Mouse (Mus musculus): ENCODE data around the gene Bloc1s1. TPM values are rescaled to one million over a fixed set of nuclear protein-coding genes. Genes with fewer than 3 reads are reported as not detected.

The Bloc1s1 gene
- polyA plus RNA-seq, 1 experiment: 80.5 TPM

- H3K27ac ChIP-seq (ENCODE audit: insufficient read depth, low read length): peak overlapping the region; percentile 83
- no peak for TF ChIP-seq CTCF (IDR thresholded peaks at IDR 0.05; ENCODE audit: borderline replicate concordance, insufficient read depth, low read length)
- H3K4me1 ChIP-seq (ENCODE audit: control insufficient read depth, insufficient read depth, low read length): peaks cover 32% of the 10 kb centered on the region
- H3K4me3 ChIP-seq (ENCODE audit: insufficient read depth, low read length): no peak overlapping the region
These were observed 3.1 kb downstream of the Bloc1s1 start for GRCm38 (mm10) chr10:128920736-128921161.

GRCm38 (mm10) chr10:128919966-128920365 is 3.9 kb downstream of the Bloc1s1 start:
- H3K4me3 ChIP-seq (ENCODE audit: insufficient read depth, low read length): no peak overlapping the region
- peaks cover 32% of the 10 kb centered on the region for H3K4me1 ChIP-seq (ENCODE audit: control insufficient read depth, insufficient read depth, low read length)
- H3K27ac ChIP-seq (ENCODE audit: insufficient read depth, low read length): peak overlapping the region; percentile 83
- TF ChIP-seq POLR2A (IDR thresholded peaks at IDR 0.05; ENCODE audit: low read depth, low read length) (peak; percentile 33; the same call in 1 of the 2 replicates), CTCF (IDR thresholded peaks at IDR 0.05; ENCODE audit: borderline replicate concordance, insufficient read depth, low read length) (no peak)

GRCm38 (mm10) chr10:128919203-128919631 is 4.6 kb downstream of the Bloc1s1 start:
- TF ChIP-seq CTCF (IDR thresholded peaks at IDR 0.05; ENCODE audit: borderline replicate concordance, insufficient read depth, low read length): no peak
- TF ChIP-seq POLR2A (IDR thresholded peaks at IDR 0.05; ENCODE audit: low read depth, low read length): peak; percentile 66; the same call in 1 of the 2 replicates
- H3K27ac ChIP-seq (ENCODE audit: insufficient read depth, low read length): peak overlapping the region; percentile 83
- peaks cover 34% of the 10 kb centered on the region for H3K4me1 ChIP-seq (ENCODE audit: control insufficient read depth, insufficient read depth, low read length)
- no peak overlapping the region for H3K4me3 ChIP-seq (ENCODE audit: insufficient read depth, low read length)

GRCm38 (mm10) chr10:128918246-128918645 is 5.6 kb downstream of the Bloc1s1 start:
- peak overlapping the region; percentile 83 for H3K27ac ChIP-seq (ENCODE audit: insufficient read depth, low read length)
- no peak overlapping the region for H3K4me3 ChIP-seq (ENCODE audit: insufficient read depth, low read length)
- TF ChIP-seq CTCF (IDR thresholded peaks at IDR 0.05; ENCODE audit: borderline replicate concordance, insufficient read depth, low read length) (no peak), POLR2A (IDR thresholded peaks at IDR 0.05; ENCODE audit: low read depth, low read length) (peak; percentile 20; the same call in 1 of the 2 replicates)
- peaks cover 35% of the 10 kb centered on the region for H3K4me1 ChIP-seq (ENCODE audit: control insufficient read depth, insufficient read depth, low read length)

- no peak overlapping the region for H3K4me3 ChIP-seq (ENCODE audit: insufficient read depth, low read length)
- TF ChIP-seq CTCF (IDR thresholded peaks at IDR 0.05; ENCODE audit: borderline replicate concordance, insufficient read depth, low read length): no peak
- 0 out of 2 replicates have a peak, but pooled peaks have one; percentile 10 for TF ChIP-seq POLR2A (IDR thresholded peaks at IDR 0.05; ENCODE audit: low read depth, low read length)
- peaks cover 35% of the 10 kb centered on the region for H3K4me1 ChIP-seq (ENCODE audit: control insufficient read depth, insufficient read depth, low read length)
- no peak overlapping the region for H3K27ac ChIP-seq (ENCODE audit: insufficient read depth, low read length)
These were observed 6.4 kb downstream of the Bloc1s1 start for GRCm38 (mm10) chr10:128917400-128917799.

- no peak overlapping the region for H3K4me3 ChIP-seq (ENCODE audit: insufficient read depth, low read length)
- H3K27ac ChIP-seq (ENCODE audit: insufficient read depth, low read length): peak overlapping the region; percentile 13; the same call in 1 of the 2 replicates
- no peak for TF ChIP-seq CTCF (IDR thresholded peaks at IDR 0.05; ENCODE audit: borderline replicate concordance, insufficient read depth, low read length)
- no peak for TF ChIP-seq POLR2A (IDR thresholded peaks at IDR 0.05; ENCODE audit: low read depth, low read length)
- peaks cover 32% of the 10 kb centered on the region for H3K4me1 ChIP-seq (ENCODE audit: control insufficient read depth, insufficient read depth, low read length)
These were observed 7.2 kb downstream of the Bloc1s1 start for GRCm38 (mm10) chr10:128916665-128917064.

GRCm38 (mm10) chr10:128915550-128915949 is 8.3 kb downstream of the Bloc1s1 start:
- Histone ChIP-seq H3K4me1 (ENCODE audit: control insufficient read depth, insufficient read depth, low read length) (peaks cover 26% of the 10 kb centered on the region), H3K27ac (ENCODE audit: insufficient read depth, low read length) (no peak overlapping the region), H3K4me3 (ENCODE audit: insufficient read depth, low read length) (no peak overlapping the region)
- TF ChIP-seq POLR2A (IDR thresholded peaks at IDR 0.05; ENCODE audit: low read depth, low read length) (no peak), CTCF (IDR thresholded peaks at IDR 0.05; ENCODE audit: borderline replicate concordance, insufficient read depth, low read length) (no peak)

- Histone ChIP-seq H3K4me1 (ENCODE audit: control insufficient read depth, insufficient read depth, low read length) (peaks cover 18% of the 10 kb centered on the region; the same call in 1 of the 2 replicates), H3K27ac (ENCODE audit: insufficient read depth, low read length) (no peak overlapping the region), H3K4me3 (ENCODE audit: insufficient read depth, low read length) (no peak overlapping the region)
- TF ChIP-seq POLR2A (IDR thresholded peaks at IDR 0.05; ENCODE audit: low read depth, low read length) (peak; percentile 30; the same call in 1 of the 2 replicates), CTCF (IDR thresholded peaks at IDR 0.05; ENCODE audit: borderline replicate concordance, insufficient read depth, low read length) (no peak)
These were observed 10.1 kb downstream of the Bloc1s1 start for GRCm38 (mm10) chr10:128913696-128914095.

GRCm38 (mm10) chr10:128913219-128913618 is 10.6 kb downstream of the Bloc1s1 start:
- no peak for TF ChIP-seq POLR2A (IDR thresholded peaks at IDR 0.05; ENCODE audit: low read depth, low read length)
- peak; percentile 64; the same call in 1 of the 2 replicates for TF ChIP-seq CTCF (IDR thresholded peaks at IDR 0.05; ENCODE audit: borderline replicate concordance, insufficient read depth, low read length)
- Histone ChIP-seq H3K27ac (ENCODE audit: insufficient read depth, low read length) (peak overlapping the region; percentile 1; the same call in 1 of the 2 replicates), H3K4me3 (ENCODE audit: insufficient read depth, low read length) (peak overlapping the region; percentile 94; the same call in 1 of the 2 replicates), H3K4me1 (ENCODE audit: control insufficient read depth, insufficient read depth, low read length) (peaks cover 18% of the 10 kb centered on the region; the same call in 1 of the 2 replicates)

- H3K4me3 ChIP-seq (ENCODE audit: insufficient read depth, low read length): peak overlapping the region; percentile 94
These were observed 11.0 kb downstream of the Bloc1s1 start for GRCm38 (mm10) chr10:128912791-128913190.

More at GRCm38 (mm10) chr10:128912791-128913190, 11.0 kb downstream of the Bloc1s1 start:
- peak overlapping the region; percentile 1; the same call in 1 of the 2 replicates for H3K27ac ChIP-seq (ENCODE audit: insufficient read depth, low read length)
- peaks cover 16% of the 10 kb centered on the region; the same call in 1 of the 2 replicates for H3K4me1 ChIP-seq (ENCODE audit: control insufficient read depth, insufficient read depth, low read length)
- TF ChIP-seq CTCF (IDR thresholded peaks at IDR 0.05; ENCODE audit: borderline replicate concordance, insufficient read depth, low read length) (no peak), POLR2A (IDR thresholded peaks at IDR 0.05; ENCODE audit: low read depth, low read length) (no peak)

Data from embryonic fibroblast, embryonic 13.5 days (primary cell).